ENCODE assay signal across 8 mouse cellular contexts in the genomic region with DNA sequence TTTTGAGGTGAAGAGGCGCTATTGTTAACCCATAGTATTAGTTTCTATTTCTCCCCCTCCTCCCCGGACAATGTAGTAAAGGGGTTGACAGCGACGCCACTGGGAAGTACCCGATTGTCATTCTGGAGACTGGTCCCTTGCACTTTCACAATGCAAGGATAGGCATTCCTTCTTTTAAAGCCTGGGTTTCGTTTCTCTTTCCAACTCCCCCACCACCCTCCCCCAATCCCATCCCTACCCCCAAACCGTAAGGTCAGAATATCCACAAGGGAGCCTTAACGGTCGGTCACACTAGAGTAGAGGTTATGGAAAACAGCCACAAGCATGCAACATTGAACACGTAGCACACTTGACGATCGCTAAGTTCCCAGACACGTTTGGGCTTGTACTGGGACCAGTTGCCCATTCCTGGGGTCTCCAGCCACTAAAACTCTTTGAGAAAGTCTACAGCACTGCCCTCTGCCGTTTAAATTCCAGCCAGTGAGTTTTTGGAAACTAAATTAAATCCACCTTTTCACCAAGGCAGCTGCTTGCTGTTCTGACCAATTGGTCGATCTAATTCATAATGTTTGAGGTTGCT. TPM values are rescaled to one million over a fixed set of nuclear protein-coding genes. Genes with fewer than 3 reads are reported as not detected.
A peak's percentile ranks its signal among the peaks of the same experiment; 100 is the strongest.
DNase-seq lines count a peak whose midpoint lies in the region; ATAC-seq and TF ChIP-seq lines count a peak whose summit lies in the region.

Gene Cpeb3 (minus strand): TSS at position 426 of the 580 bp plus-strand sequence.

- peaks cover 27% of the 10 kb centered on the region for H3K36me3 ChIP-seq in embryonic facial prominence, embryonic 12.5 days
- H3K36me3 ChIP-seq in kidney, adult 2 months (ENCODE audit: control insufficient read depth, insufficient read depth, low read length): no peaks in the 10 kb centered on the region; the same call in 1 of the 2 replicates

- peak within 1 kb of the TSS; percentile 91 for H3K4me3 ChIP-seq in embryonic facial prominence, embryonic 12.5 days
- peak within 1 kb of the TSS; percentile 84 for H3K4me3 ChIP-seq in kidney, adult 2 months (ENCODE audit: insufficient read depth, low read depth, low read length)

- peaks cover 11% of the 10 kb centered on the region for H3K4me1 ChIP-seq in embryonic facial prominence, embryonic 12.5 days
- H3K4me1 ChIP-seq in kidney, adult 2 months (ENCODE audit: control insufficient read depth, insufficient read depth, low read length): peaks cover 16% of the 10 kb centered on the region

- H3K27ac ChIP-seq in embryonic facial prominence, embryonic 12.5 days: peak within 1 kb of the TSS; percentile 93
- H3K27ac ChIP-seq in kidney, adult 2 months (ENCODE audit: insufficient read depth, low read depth, low read length): peak within 1 kb of the TSS; percentile 94

- H3K9me3 ChIP-seq in embryonic facial prominence, embryonic 12.5 days: no peaks in the 10 kb centered on the region

- DNase-seq in A20 (ENCODE audit: low read depth, low spot score) (peak; percentile 62), ZHBTc4 (ENCODE audit: low read depth, low spot score) (peak; percentile 73), liver (peak; percentile 54)
- DNase-seq in heart, adult 9 months (ENCODE audit: low spot score in 2 of 2): peak; percentile 19 to 20
- DNase-seq in kidney, adult 2 months: peak; percentile 60
- DNase-seq in naive thymus-derived CD4-positive, alpha-beta T cell, adult 2 months (ENCODE audit: low read depth): peak; percentile 34
- DNase-seq in testis, postnatal 10 days (ENCODE audit: low spot score): peak; percentile 52

- no peaks in the 10 kb centered on the region for H3K27me3 ChIP-seq in embryonic facial prominence, embryonic 12.5 days
- H3K27me3 ChIP-seq in kidney, adult 2 months (replicated peaks; ENCODE audit: control insufficient read depth, insufficient read depth, low read length): no peaks in the 10 kb centered on the region

- TF ChIP-seq POLR2A in kidney, adult 2 months (IDR thresholded peaks at IDR 0.05; ENCODE audit: low read depth, low read length): no peak

- WGBS in embryonic facial prominence, embryonic 12.5 days: under 1% methylated on average over 15 of the region's 15 CpGs
- whole genome bisulfite sequencing in kidney, adult 2 months: under 1% methylated on average over 15 of the region's 15 CpGs

- peak within 1 kb of the TSS; percentile 98 for H3K9ac ChIP-seq in embryonic facial prominence, embryonic 12.5 days

- peak within 1 kb of the TSS; percentile 81 for H3K4me2 ChIP-seq in embryonic facial prominence, embryonic 12.5 days (replicated peaks)

- TF ChIP-seq CTCF in kidney, adult 2 months (conservative IDR thresholded peaks at IDR 0.05; ENCODE audit: insufficient read depth, insufficient read length, low read depth, low read length): 0 out of 2 replicates have a peak, but pooled peaks have one; percentile 29

- ATAC-seq in embryonic facial prominence, embryonic 12.5 days (ENCODE audit: insufficient number of reproducible peaks, insufficient read depth, low FRiP score, low TSS enrichment): no peak

RNA-seq across cellular contexts. Expression of gene Cpeb3, which starts in this region (rescaled TPM):
- 1.0 and 1.3 TPM in 2 replicates for polyA plus RNA-seq in embryonic facial prominence, embryonic 12.5 days (2016; fragmentation: Nextera tagmentation; extraction: Ambion mirVana)
- 14.2 and 16.4 TPM in 2 replicates for polyA plus RNA-seq in kidney, adult 2 months (2012; rRNA removed)

Comparison
In these comparisons a context has a peak if more than half of its experiments do, and no peak if none do; other contexts are left out.
1. DNase-seq: peak in every context shown above with its lines; median percentile 73 in ZHBTc4; 62 in A20; 60 in kidney, adult 2 months; 54 in liver; 52 in testis, postnatal 10 days; 34 in naive thymus-derived CD4-positive, alpha-beta T cell, adult 2 months; 20 in heart, adult 9 months.